Mouse (Mus musculus): ENCODE measurements at regions not wholly inside any gene's neighbourhood (a gene's known extent, or its start where the extent isn't known, plus 50 kb on each side); places are given as distances from the start of the nearest gene placed in this dataset.
A peak's percentile ranks its signal among the peaks of the same experiment; 100 is the strongest.

- no peaks in the 10 kb centered on the region for H3K9me3 ChIP-seq (replicated peaks; ENCODE audit: control insufficient read depth, low read length)
- no peaks in the 10 kb centered on the region for H3K27me3 ChIP-seq (ENCODE audit: control insufficient read depth, insufficient read depth, low read depth, low read length)
- no peaks in the 10 kb centered on the region for H3K36me3 ChIP-seq (ENCODE audit: control insufficient read depth, insufficient read depth)
- no peak for ATAC-seq (ENCODE audit: low read depth)
- no peaks in the 10 kb centered on the region for H3K4me1 ChIP-seq (ENCODE audit: control insufficient read depth, low read depth, low read length)
- WGBS (ENCODE audit: insufficient replicate concordance): 20% methylated on average over 11 of the region's 11 CpGs
- H3K4me2 ChIP-seq (ENCODE audit: low read depth, low read length): no peak overlapping the region
- no peak overlapping the region for H3K4me3 ChIP-seq (ENCODE audit: low read depth, low read length)
- H3K27ac ChIP-seq (ENCODE audit: low read length): no peak overlapping the region
- H3K9ac ChIP-seq (ENCODE audit: low read depth, low read length): no peak overlapping the region
These were observed 538.2 kb upstream of the Gm11114 start for GRCm38 (mm10) chr9:84774348-84774747.

- no peak for ATAC-seq (ENCODE audit: low read depth)
- Histone ChIP-seq H3K9me3 (replicated peaks; ENCODE audit: control insufficient read depth, low read length) (no peaks in the 10 kb centered on the region), H3K4me1 (ENCODE audit: control insufficient read depth, low read depth, low read length) (no peaks in the 10 kb centered on the region), H3K36me3 (ENCODE audit: control insufficient read depth, insufficient read depth) (no peaks in the 10 kb centered on the region), H3K9ac (ENCODE audit: low read depth, low read length) (no peak overlapping the region), H3K27me3 (ENCODE audit: control insufficient read depth, insufficient read depth, low read depth, low read length) (no peaks in the 10 kb centered on the region), H3K4me2 (ENCODE audit: low read depth, low read length) (no peak overlapping the region), H3K27ac (ENCODE audit: low read length) (no peak overlapping the region), H3K4me3 (ENCODE audit: low read depth, low read length) (no peak overlapping the region)
- WGBS (ENCODE audit: insufficient replicate concordance): 8% methylated on average over 2 of the region's 2 CpGs
These were observed 537.4 kb upstream of the Gm11114 start for GRCm38 (mm10) chr9:84775190-84775589.

GRCm38 (mm10) chr9:84779125-84779524, 533.4 kb upstream of the Gm11114 start:
- Histone ChIP-seq H3K4me2 (ENCODE audit: low read depth, low read length) (no peak overlapping the region), H3K9me3 (replicated peaks; ENCODE audit: control insufficient read depth, low read length) (no peaks in the 10 kb centered on the region), H3K27ac (ENCODE audit: low read length) (no peak overlapping the region), H3K9ac (ENCODE audit: low read depth, low read length) (no peak overlapping the region), H3K36me3 (ENCODE audit: control insufficient read depth, insufficient read depth) (no peaks in the 10 kb centered on the region), H3K27me3 (ENCODE audit: control insufficient read depth, insufficient read depth, low read depth, low read length) (no peaks in the 10 kb centered on the region), H3K4me3 (ENCODE audit: low read depth, low read length) (no peak overlapping the region), H3K4me1 (ENCODE audit: control insufficient read depth, low read depth, low read length) (no peaks in the 10 kb centered on the region)
- WGBS (ENCODE audit: insufficient replicate concordance): 67% methylated on average over 1 of the region's 1 CpGs
- ATAC-seq (ENCODE audit: low read depth): no peak

GRCm38 (mm10) chr9:84825768-84826167, 486.8 kb upstream of the Gm11114 start:
- no peak overlapping the region for H3K27ac ChIP-seq (ENCODE audit: low read length)
- no peak overlapping the region for H3K4me2 ChIP-seq (ENCODE audit: low read depth, low read length)
- no peak for ATAC-seq (ENCODE audit: low read depth)
- no peak overlapping the region for H3K9ac ChIP-seq (ENCODE audit: low read depth, low read length)
- H3K36me3 ChIP-seq (ENCODE audit: control insufficient read depth, insufficient read depth): no peaks in the 10 kb centered on the region
- no peaks in the 10 kb centered on the region for H3K27me3 ChIP-seq (ENCODE audit: control insufficient read depth, insufficient read depth, low read depth, low read length)
- H3K4me3 ChIP-seq (ENCODE audit: low read depth, low read length): no peak overlapping the region
- no peaks in the 10 kb centered on the region for H3K9me3 ChIP-seq (replicated peaks; ENCODE audit: control insufficient read depth, low read length)
- no peaks in the 10 kb centered on the region for H3K4me1 ChIP-seq (ENCODE audit: control insufficient read depth, low read depth, low read length)

GRCm38 (mm10) chr9:84828934-84829333, 483.6 kb upstream of the Gm11114 start:
- Histone ChIP-seq H3K4me2 (ENCODE audit: low read depth, low read length) (no peak overlapping the region), H3K36me3 (ENCODE audit: control insufficient read depth, insufficient read depth) (no peaks in the 10 kb centered on the region), H3K9me3 (replicated peaks; ENCODE audit: control insufficient read depth, low read length) (no peaks in the 10 kb centered on the region), H3K27me3 (ENCODE audit: control insufficient read depth, insufficient read depth, low read depth, low read length) (no peaks in the 10 kb centered on the region), H3K4me3 (ENCODE audit: low read depth, low read length) (no peak overlapping the region), H3K4me1 (ENCODE audit: control insufficient read depth, low read depth, low read length) (no peaks in the 10 kb centered on the region), H3K27ac (ENCODE audit: low read length) (no peak overlapping the region), H3K9ac (ENCODE audit: low read depth, low read length) (no peak overlapping the region)
- ATAC-seq (ENCODE audit: low read depth): no peak
- WGBS (ENCODE audit: insufficient replicate concordance): 20% methylated on average over 5 of the region's 5 CpGs

- Histone ChIP-seq H3K9ac (ENCODE audit: low read depth, low read length) (no peak overlapping the region), H3K27ac (ENCODE audit: low read length) (no peak overlapping the region), H3K27me3 (ENCODE audit: control insufficient read depth, insufficient read depth, low read depth, low read length) (no peaks in the 10 kb centered on the region), H3K4me2 (ENCODE audit: low read depth, low read length) (no peak overlapping the region), H3K4me3 (ENCODE audit: low read depth, low read length) (no peak overlapping the region), H3K36me3 (ENCODE audit: control insufficient read depth, insufficient read depth) (no peaks in the 10 kb centered on the region), H3K9me3 (replicated peaks; ENCODE audit: control insufficient read depth, low read length) (no peaks in the 10 kb centered on the region), H3K4me1 (ENCODE audit: control insufficient read depth, low read depth, low read length) (no peaks in the 10 kb centered on the region)
- ATAC-seq (ENCODE audit: low read depth): no peak
- 46% methylated on average over 2 of the region's 2 CpGs for WGBS (ENCODE audit: insufficient replicate concordance)
These were observed 481.9 kb upstream of the Gm11114 start for GRCm38 (mm10) chr9:84830639-84831038.

GRCm38 (mm10) chr9:84837498-84837897, 475.1 kb upstream of the Gm11114 start:
- Histone ChIP-seq H3K9ac (ENCODE audit: low read depth, low read length) (no peak overlapping the region), H3K4me3 (ENCODE audit: low read depth, low read length) (no peak overlapping the region), H3K4me1 (ENCODE audit: control insufficient read depth, low read depth, low read length) (no peaks in the 10 kb centered on the region), H3K27ac (ENCODE audit: low read length) (no peak overlapping the region), H3K27me3 (ENCODE audit: control insufficient read depth, insufficient read depth, low read depth, low read length) (no peaks in the 10 kb centered on the region), H3K4me2 (ENCODE audit: low read depth, low read length) (no peak overlapping the region), H3K9me3 (replicated peaks; ENCODE audit: control insufficient read depth, low read length) (no peaks in the 10 kb centered on the region), H3K36me3 (ENCODE audit: control insufficient read depth, insufficient read depth) (no peaks in the 10 kb centered on the region)
- ATAC-seq (ENCODE audit: low read depth): no peak
- WGBS (ENCODE audit: insufficient replicate concordance): 65% methylated on average over 1 of the region's 1 CpGs

- Histone ChIP-seq H3K36me3 (ENCODE audit: control insufficient read depth, insufficient read depth) (no peaks in the 10 kb centered on the region), H3K9ac (ENCODE audit: low read depth, low read length) (no peak overlapping the region), H3K27ac (ENCODE audit: low read length) (no peak overlapping the region), H3K4me2 (ENCODE audit: low read depth, low read length) (no peak overlapping the region), H3K4me1 (ENCODE audit: control insufficient read depth, low read depth, low read length) (no peaks in the 10 kb centered on the region), H3K9me3 (replicated peaks; ENCODE audit: control insufficient read depth, low read length) (no peaks in the 10 kb centered on the region), H3K4me3 (ENCODE audit: low read depth, low read length) (no peak overlapping the region), H3K27me3 (ENCODE audit: control insufficient read depth, insufficient read depth, low read depth, low read length) (no peaks in the 10 kb centered on the region)
- no peak for ATAC-seq (ENCODE audit: low read depth)
These were observed 468.6 kb upstream of the Gm11114 start for GRCm38 (mm10) chr9:84844021-84844420.

GRCm38 (mm10) chr9:84861600-84861999, 451.0 kb upstream of the Gm11114 start:
- WGBS (ENCODE audit: insufficient replicate concordance): 65% methylated on average over 6 of the region's 6 CpGs
- no peaks in the 10 kb centered on the region for H3K27me3 ChIP-seq (ENCODE audit: control insufficient read depth, insufficient read depth, low read depth, low read length)
- H3K9me3 ChIP-seq (replicated peaks; ENCODE audit: control insufficient read depth, low read length): no peaks in the 10 kb centered on the region
- no peak overlapping the region for H3K27ac ChIP-seq (ENCODE audit: low read length)
- H3K4me3 ChIP-seq (ENCODE audit: low read depth, low read length): 0 out of 2 replicates have a peak overlapping the region, but pooled peaks have one; percentile 8
- no peak for ATAC-seq (ENCODE audit: low read depth)
- H3K36me3 ChIP-seq (ENCODE audit: control insufficient read depth, insufficient read depth): no peaks in the 10 kb centered on the region
- no peaks in the 10 kb centered on the region for H3K4me1 ChIP-seq (ENCODE audit: control insufficient read depth, low read depth, low read length)
- no peak overlapping the region for H3K9ac ChIP-seq (ENCODE audit: low read depth, low read length)
- H3K4me2 ChIP-seq (ENCODE audit: low read depth, low read length): no peak overlapping the region; the same call in 1 of the 2 replicates

- H3K4me1 ChIP-seq (ENCODE audit: control insufficient read depth, low read depth, low read length): no peaks in the 10 kb centered on the region
- H3K27me3 ChIP-seq (ENCODE audit: control insufficient read depth, insufficient read depth, low read depth, low read length): no peaks in the 10 kb centered on the region
- no peaks in the 10 kb centered on the region for H3K36me3 ChIP-seq (ENCODE audit: control insufficient read depth, insufficient read depth)
- H3K4me3 ChIP-seq (ENCODE audit: low read depth, low read length): no peak overlapping the region
- WGBS (ENCODE audit: insufficient replicate concordance): 68% methylated on average over 5 of the region's 5 CpGs
- no peaks in the 10 kb centered on the region for H3K9me3 ChIP-seq (replicated peaks; ENCODE audit: control insufficient read depth, low read length)
- no peak overlapping the region for H3K27ac ChIP-seq (ENCODE audit: low read length)
- no peak overlapping the region for H3K9ac ChIP-seq (ENCODE audit: low read depth, low read length)
- H3K4me2 ChIP-seq (ENCODE audit: low read depth, low read length): no peak overlapping the region
- ATAC-seq (ENCODE audit: low read depth): no peak
These were observed 449.1 kb upstream of the Gm11114 start for GRCm38 (mm10) chr9:84863431-84863830.

All from liver, embryonic 16.5 days (tissue).